Mouse (Mus musculus) limb, embryonic 12.5 days (tissue): ENCODE results near the gene Amotl1. TPM values are rescaled to one million over a fixed set of nuclear protein-coding genes. Genes with fewer than 3 reads are reported as not detected.
"Not testable (repeated sequence)": the region's sequence is repeated elsewhere in the genome, so short reads cannot be mapped to it uniquely, and the experiment has no call there.

Experiments
- ATAC-seq: fragments of 200-750 bp; cut with Nextera tagmentation; 2 replicates; pipeline ENCODE4 v1.8.0; 2017; ENCODE audit warnings: low read depth, moderate TSS enrichment; ENCODE audit not compliant: insufficient number of reproducible peaks, insufficient read depth, low FRiP score, low TSS enrichment
- H3K27ac ChIP-seq: fragments of 300-500 bp; sonication (generic); 2 replicates; pipeline ENCODE4 v1.5.1; 2016; ENCODE audit warnings: mild to moderate bottlenecking, moderate library complexity
- H3K27me3 ChIP-seq: fragments of 300-500 bp; sonication (generic); 2 replicates; pipeline ENCODE4 v1.6.1; 2016; ENCODE audit warnings: mild to moderate bottlenecking, moderate library complexity
- H3K36me3 ChIP-seq: fragments of 300-500 bp; sonication (generic); 2 replicates; pipeline ENCODE4 v1.6.1; 2016; ENCODE audit warnings: mild to moderate bottlenecking, moderate library complexity
- H3K4me1 ChIP-seq: fragments of 300-500 bp; sonication (generic); replicated peaks from 2 replicates; pipeline ENCODE4 v1.6.1; 2016
- H3K4me2 ChIP-seq: fragments of 300-500 bp; sonication (generic); 2 replicates; pipeline ENCODE4 v1.6.1; 2016; ENCODE audit warnings: mild to moderate bottlenecking, moderate library complexity
- H3K4me3 ChIP-seq: fragments of 300-500 bp; sonication (generic); replicated peaks from 2 replicates; pipeline ENCODE4 v1.5.1; 2016; ENCODE audit warnings: mild to moderate bottlenecking
- H3K9ac ChIP-seq: fragments of 300-500 bp; sonication (generic); replicated peaks from 2 replicates; pipeline ENCODE4 v1.6.1; 2016; ENCODE audit warnings: mild to moderate bottlenecking, moderate library complexity
- H3K9me3 ChIP-seq: fragments of 300-500 bp; sonication (generic); 2 replicates; pipeline ENCODE4 v1.6.1; 2016; ENCODE audit warnings: mild to moderate bottlenecking, moderate library complexity
- WGBS: fragments of 180-500 bp; shearing (Covaris S2); methylation state at CpG from one replicate; pipeline ENCODE4 v1.1.7; 2016; 5-methylcytosine and 5-hydroxymethylcytosine counted together
- polyA plus RNA-seq: library from polyadenylated mRNA; unstranded; fragments of >200 nt; fragmentation: Nextera tagmentation; extraction: Ambion mirVana; gene quantifications from 2 replicates; pipeline ENCODE4 v1.2.1, GENCODE M21; 2016

The Amotl1 gene
- polyA plus RNA-seq, 1 experiment from 2014 or later: 33.3 TPM

DNA sequence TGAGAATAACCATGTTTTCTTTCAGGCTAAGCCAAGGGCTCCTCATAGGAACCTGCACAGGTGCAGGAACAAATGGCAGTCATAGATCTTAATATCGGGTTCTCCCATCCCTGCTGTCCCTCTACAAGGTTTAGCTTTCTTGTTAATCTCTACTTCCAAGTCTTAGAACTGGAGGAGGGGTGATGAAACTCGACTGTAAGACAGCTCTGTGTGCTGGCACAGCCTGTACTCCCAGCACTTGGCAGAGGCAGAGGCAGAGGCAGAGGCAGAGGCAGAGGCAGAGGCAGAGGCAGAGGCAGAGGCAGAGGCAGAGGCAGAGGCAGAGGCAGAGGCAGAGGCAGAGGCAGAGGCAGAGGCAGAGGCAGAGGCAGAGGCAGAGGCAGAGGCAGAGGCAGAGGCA, 68.5 kb downstream of the Amotl1 start:
- not testable (repeated sequence) for ATAC-seq, H3K4me3 ChIP-seq, H3K4me2 ChIP-seq, H3K9ac ChIP-seq, H3K9me3 ChIP-seq, H3K27ac ChIP-seq, H3K4me1 ChIP-seq, H3K27me3 ChIP-seq
- WGBS: 76% methylated on average over 2 of the region's 2 CpGs
- H3K36me3 ChIP-seq: peaks cover 76% of the 10 kb centered on the region

DNA sequence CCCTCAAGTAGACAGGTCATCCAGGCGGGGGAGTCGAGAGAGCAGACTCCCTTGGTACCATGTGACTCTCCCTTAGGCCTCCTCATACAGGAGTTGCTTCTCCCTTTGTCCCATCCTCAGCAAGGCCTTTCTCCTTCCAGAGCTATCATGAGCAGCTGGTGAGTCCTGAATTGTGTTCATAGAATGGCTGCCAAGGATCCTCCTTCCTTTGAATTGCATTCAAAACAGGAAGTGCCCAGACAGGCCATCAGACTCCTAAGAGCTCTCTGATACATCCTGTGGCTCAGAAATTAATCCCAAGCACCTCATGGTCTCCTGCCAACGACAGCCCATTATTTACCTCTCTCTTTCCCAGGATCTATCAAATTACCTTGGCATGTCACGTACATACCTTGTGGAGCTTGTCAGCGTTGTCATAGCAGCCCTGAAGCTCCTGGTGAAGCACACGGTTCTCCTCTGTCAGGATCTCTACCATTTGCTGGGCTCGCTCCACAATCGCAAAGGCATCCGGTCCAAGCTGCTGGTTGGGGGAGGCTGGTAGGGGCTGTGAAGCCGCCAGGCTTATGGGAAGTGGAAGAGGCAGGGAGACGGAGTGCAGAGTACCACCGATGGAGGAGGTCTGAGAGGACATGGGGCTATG, 70.0 kb downstream of the Amotl1 start:
- H3K27ac ChIP-seq: 0 out of 2 replicates have a peak overlapping the region, but pooled peaks have one; percentile 42
- H3K36me3 ChIP-seq: peaks cover 74% of the 10 kb centered on the region

GRCm38 (mm10) chr9:14569175-14569975, 75.5 kb downstream of the Amotl1 start:
- H3K36me3 ChIP-seq: peaks cover 91% of the 10 kb centered on the region
- H3K27me3 ChIP-seq: no peaks in the 10 kb centered on the region
- no peak for ATAC-seq
- no peak overlapping the region for H3K9ac ChIP-seq
- H3K4me1 ChIP-seq: no peaks in the 10 kb centered on the region
- H3K27ac ChIP-seq: no peak overlapping the region
- H3K9me3 ChIP-seq: no peaks in the 10 kb centered on the region
- H3K4me3 ChIP-seq: no peak overlapping the region
- 95% methylated on average over 4 of the region's 4 CpGs for WGBS
- no peak overlapping the region for H3K4me2 ChIP-seq

More for the DNA sequence above, 70.0 kb downstream of the Amotl1 start:
- WGBS: 78% methylated on average over 12 of the region's 12 CpGs
- Histone ChIP-seq H3K27me3 (no peaks in the 10 kb centered on the region), H3K9ac (no peak overlapping the region), H3K9me3 (no peaks in the 10 kb centered on the region), H3K4me1 (no peaks in the 10 kb centered on the region), H3K4me3 (no peak overlapping the region), H3K4me2 (no peak overlapping the region)
- no peak for ATAC-seq

DNA sequence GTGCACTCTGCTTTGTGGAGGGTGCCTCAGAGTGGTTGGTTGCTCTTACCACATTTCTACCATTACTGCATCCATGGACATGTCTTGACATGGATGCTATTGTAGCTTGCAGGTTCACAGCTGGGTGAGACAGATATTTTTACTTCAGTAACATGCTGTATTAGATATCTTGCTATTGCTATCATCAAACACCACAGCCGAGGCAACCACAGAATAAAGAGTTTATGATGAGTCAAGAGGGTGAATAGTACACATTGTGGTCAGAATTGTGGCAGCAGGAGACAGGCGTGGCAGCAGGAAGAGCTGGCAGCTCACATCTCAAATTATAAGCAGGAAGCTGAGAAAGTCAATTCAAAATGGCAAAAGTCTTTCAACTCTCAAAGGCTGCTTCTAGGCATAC, 76.4 kb downstream of the Amotl1 start:
- H3K4me2 ChIP-seq: no peak overlapping the region
- no peak overlapping the region for H3K27ac ChIP-seq
- no peak overlapping the region for H3K9ac ChIP-seq
- peaks cover 91% of the 10 kb centered on the region for H3K36me3 ChIP-seq
- ATAC-seq: no peak
- H3K27me3 ChIP-seq: no peaks in the 10 kb centered on the region
- WGBS: 88% methylated on average over 2 of the region's 2 CpGs
- H3K9me3 ChIP-seq: no peaks in the 10 kb centered on the region
- H3K4me3 ChIP-seq: no peak overlapping the region
- no peaks in the 10 kb centered on the region for H3K4me1 ChIP-seq

- 88% methylated on average over 3 of the region's 3 CpGs for WGBS
- ATAC-seq: no peak
- H3K9ac ChIP-seq: no peak overlapping the region
Observed at GRCm38 (mm10) chr9:14564486-14564885, 80.4 kb downstream of the Amotl1 start.

GRCm38 (mm10) chr9:14563351-14563750, 81.5 kb downstream of the Amotl1 start:
- no peaks in the 10 kb centered on the region for H3K4me1 ChIP-seq
- peaks cover 87% of the 10 kb centered on the region for H3K36me3 ChIP-seq
- H3K27me3 ChIP-seq: no peaks in the 10 kb centered on the region
- H3K9ac ChIP-seq: no peak overlapping the region
- H3K27ac ChIP-seq: no peak overlapping the region
- WGBS: 93% methylated on average over 7 of the region's 7 CpGs
- no peak for ATAC-seq
- no peaks in the 10 kb centered on the region for H3K9me3 ChIP-seq
- H3K4me3 ChIP-seq: no peak overlapping the region
- H3K4me2 ChIP-seq: no peak overlapping the region

More at GRCm38 (mm10) chr9:14564486-14564885, 80.4 kb downstream of the Amotl1 start:
- Histone ChIP-seq H3K9me3 (no peaks in the 10 kb centered on the region), H3K27ac (no peak overlapping the region), H3K4me2 (no peak overlapping the region), H3K4me3 (no peak overlapping the region), H3K27me3 (no peaks in the 10 kb centered on the region), H3K4me1 (no peaks in the 10 kb centered on the region), H3K36me3 (peaks cover 93% of the 10 kb centered on the region)

GRCm38 (mm10) chr9:14560545-14560944, 84.3 kb downstream of the Amotl1 start:
- H3K4me2 ChIP-seq: no peak overlapping the region
- H3K4me1 ChIP-seq: no peaks in the 10 kb centered on the region
- peaks cover 94% of the 10 kb centered on the region for H3K36me3 ChIP-seq
- H3K4me3 ChIP-seq: no peak overlapping the region
- no peak overlapping the region for H3K9ac ChIP-seq
- WGBS: 89% methylated on average over 4 of the region's 4 CpGs
- H3K27ac ChIP-seq: no peak overlapping the region
- ATAC-seq: no peak
- H3K27me3 ChIP-seq: no peaks in the 10 kb centered on the region
- H3K9me3 ChIP-seq: no peaks in the 10 kb centered on the region

DNA sequence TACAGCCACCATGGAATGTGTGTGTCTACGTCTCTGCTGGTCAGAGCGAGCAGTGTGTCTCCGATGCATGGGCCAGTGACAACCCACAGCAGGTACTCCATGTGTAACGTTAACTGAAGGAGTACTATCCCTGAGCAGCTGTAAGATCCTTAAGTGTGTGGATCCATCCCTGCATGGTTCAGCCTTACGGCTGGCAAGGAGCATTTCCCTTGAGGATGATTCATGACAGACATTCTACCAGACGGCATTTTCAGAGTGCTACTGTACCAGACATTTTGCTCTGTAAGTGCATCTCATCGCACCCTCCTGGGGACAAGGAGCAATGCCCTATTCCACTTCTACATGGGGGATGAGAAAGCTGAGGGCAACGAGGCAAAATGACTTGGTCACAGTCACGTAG, 84.9 kb downstream of the Amotl1 start:
- Histone ChIP-seq H3K36me3 (peaks cover 94% of the 10 kb centered on the region), H3K4me1 (no peaks in the 10 kb centered on the region)
- no peak for ATAC-seq

GRCm38 (mm10) chr9:14559430-14559829, 85.4 kb downstream of the Amotl1 start:
- no peak overlapping the region for H3K27ac ChIP-seq
- ATAC-seq: no peak

More for the DNA sequence above, 84.9 kb downstream of the Amotl1 start:
- H3K4me2 ChIP-seq: no peak overlapping the region
- H3K27me3 ChIP-seq: no peaks in the 10 kb centered on the region
- no peak overlapping the region for H3K9ac ChIP-seq
- H3K27ac ChIP-seq: no peak overlapping the region
- H3K9me3 ChIP-seq: no peaks in the 10 kb centered on the region
- H3K4me3 ChIP-seq: no peak overlapping the region
- WGBS: 87% methylated on average over 9 of the region's 9 CpGs

GRCm38 (mm10) chr9:14558332-14558731, 86.5 kb downstream of the Amotl1 start:
- no peak overlapping the region for H3K4me2 ChIP-seq
- no peak overlapping the region for H3K27ac ChIP-seq
- no peak overlapping the region for H3K4me3 ChIP-seq
- WGBS: 92% methylated on average over 10 of the region's 10 CpGs
- peaks cover 94% of the 10 kb centered on the region for H3K36me3 ChIP-seq
- no peaks in the 10 kb centered on the region for H3K27me3 ChIP-seq
- no peaks in the 10 kb centered on the region for H3K9me3 ChIP-seq
- no peak overlapping the region for H3K9ac ChIP-seq
- no peak for ATAC-seq
- no peaks in the 10 kb centered on the region for H3K4me1 ChIP-seq

More at GRCm38 (mm10) chr9:14559430-14559829, 85.4 kb downstream of the Amotl1 start:
- no peaks in the 10 kb centered on the region for H3K9me3 ChIP-seq
- H3K4me3 ChIP-seq: no peak overlapping the region
- no peaks in the 10 kb centered on the region for H3K4me1 ChIP-seq
- 75% methylated on average over 10 of the region's 10 CpGs for WGBS
- H3K27me3 ChIP-seq: no peaks in the 10 kb centered on the region
- peaks cover 94% of the 10 kb centered on the region for H3K36me3 ChIP-seq
- H3K4me2 ChIP-seq: no peak overlapping the region
- H3K9ac ChIP-seq: no peak overlapping the region

GRCm38 (mm10) chr9:14548366-14548761, 96.5 kb downstream of the Amotl1 start:
- Histone ChIP-seq H3K27ac (no peak overlapping the region), H3K27me3 (no peaks in the 10 kb centered on the region), H3K4me2 (no peak overlapping the region), H3K4me1 (peaks cover 5% of the 10 kb centered on the region), H3K9me3 (no peaks in the 10 kb centered on the region), H3K9ac (no peak overlapping the region), H3K4me3 (no peak overlapping the region), H3K36me3 (peaks cover 98% of the 10 kb centered on the region)
- 61% methylated on average over 11 of the region's 11 CpGs for WGBS
- ATAC-seq: 0 out of 2 replicates have a peak, but pooled peaks have one; percentile 18
